Comparison of ENCODE assay signal across 8 mouse cellular contexts in genomic region chr10:128933976-128934721, GRCm38 (mm10). TPM values are rescaled to one million over a fixed set of nuclear protein-coding genes. Genes with fewer than 3 reads are reported as not detected.
DNase-seq lines count a peak whose midpoint lies in the region; ATAC-seq and TF ChIP-seq lines count a peak whose summit lies in the region.

No protein-coding gene starts in this region.

- 2% methylated on average over 21 of the region's 21 CpGs for WGBS in heart, embryonic 10.5 days
- 5% methylated on average over 21 of the region's 21 CpGs for WGBS in heart, embryonic 15.5 days

- H3K9me3 ChIP-seq in heart, embryonic 10.5 days, result no peaks in the 10 kb centered on the region
- no peaks in the 10 kb centered on the region for H3K9me3 ChIP-seq in heart, embryonic 15.5 days (replicated peaks)

- peaks cover 21% of the 10 kb centered on the region for H3K4me1 ChIP-seq in heart, embryonic 10.5 days
- peaks cover 12% of the 10 kb centered on the region for H3K4me1 ChIP-seq in bone marrow macrophage, adult 2 months (ENCODE audit: control insufficient read depth, insufficient read depth, low read length)
- H3K4me1 ChIP-seq in heart, embryonic 15.5 days (replicated peaks), result peaks cover 46% of the 10 kb centered on the region

- peak overlapping the region; percentile 60 for H3K4me3 ChIP-seq in heart, embryonic 10.5 days
- peak overlapping the region; percentile 26 for H3K4me3 ChIP-seq in bone marrow macrophage, adult 2 months (ENCODE audit: insufficient read depth, low read length)
- peak overlapping the region; percentile 59 for H3K4me3 ChIP-seq in heart, embryonic 15.5 days

- H3K27me3 ChIP-seq in heart, embryonic 10.5 days (ENCODE audit: insufficient read depth, poor library complexity, severe bottlenecking), result peaks cover 76% of the 10 kb centered on the region
- H3K27me3 ChIP-seq in heart, embryonic 15.5 days, result peaks cover 43% of the 10 kb centered on the region

- H3K9ac ChIP-seq in heart, embryonic 15.5 days, result peak overlapping the region; percentile 49

- H3K4me2 ChIP-seq in heart, embryonic 15.5 days, result peak overlapping the region; percentile 91

- no peaks in the 10 kb centered on the region for H3K36me3 ChIP-seq in heart, embryonic 10.5 days
- H3K36me3 ChIP-seq in heart, embryonic 15.5 days, result no peaks in the 10 kb centered on the region

- no peak overlapping the region for H3K27ac ChIP-seq in heart, embryonic 10.5 days
- no peak overlapping the region for H3K27ac ChIP-seq in bone marrow macrophage, adult 2 months (ENCODE audit: insufficient read depth, low read depth, low read length)
- no peak overlapping the region for H3K27ac ChIP-seq in heart, embryonic 15.5 days

- no peak for TF ChIP-seq CTCF in bone marrow macrophage, adult 2 months (IDR thresholded peaks at IDR 0.05; ENCODE audit: low read depth, low read length)

- TF ChIP-seq POLR2A in bone marrow macrophage, adult 2 months (IDR thresholded peaks at IDR 0.05; ENCODE audit: borderline replicate concordance, low read depth, low read length), result no peak

- no peak for DNase-seq in heart, embryonic 10.5 days (ENCODE audit: low spot score)
- no peak for DNase-seq in heart, adult 8-10 months (ENCODE audit: low spot score)
- DNase-seq in left cerebral cortex, adult 11 months (ENCODE audit: low spot score), result no peak
- no peak for DNase-seq in thymus, postnatal 25 days
- no peak for DNase-seq in kidney, postnatal 4 days

- no peak for ATAC-seq in heart, embryonic 15.5 days (replicated peaks; ENCODE audit: insufficient number of reproducible peaks, insufficient read depth, low FRiP score, low read depth)
- peak; percentile 8; the same call in 1 of the 2 replicates for ATAC-seq in megakaryocyte progenitor cell, adult 5-6 weeks (replicated peaks; ENCODE audit: poor library complexity)

RNA-seq across cellular contexts. Expression of gene Itga7, which starts 0.5 kb away (rescaled TPM):
- 1.1 and 1.3 TPM in 2 replicates for polyA plus RNA-seq in heart, embryonic 10.5 days (2016; fragmentation: Nextera tagmentation; extraction: Ambion mirVana)
- total RNA-seq in heart, adult 8-10 months (2022), result 100 to 1,000 TPM; 161 to 179 (median 167) TPM
- polyA plus RNA-seq in bone marrow macrophage, adult 2 months (2012; ENCODE audit: insufficient read depth, insufficient read length, missing spikeins), result 0.17 TPM in 1 of 2 replicates, not detected in the other
- 7.0 and 8.1 TPM in 2 replicates for polyA plus RNA-seq in heart, embryonic 15.5 days (2015; fragmentation: Nextera tagmentation; extraction: Ambion mirVana)
- 0.15 TPM in 1 of 2 replicates, not detected in the other for total RNA-seq in megakaryocyte progenitor cell, adult 5-6 weeks (2015)
- not detected in 2 replicates for total RNA-seq in megakaryocyte progenitor cell, adult 5-6 weeks (2017)

RNA-seq across cellular contexts. Expression of gene Bloc1s1, which starts 10.3 kb away (rescaled TPM):
- polyA plus RNA-seq in heart, embryonic 10.5 days (2016; fragmentation: Nextera tagmentation; extraction: Ambion mirVana), result 182 and 194 TPM in 2 replicates
- 100 to 1,000 TPM; 150 to 260 (median 205) TPM for total RNA-seq in heart, adult 8-10 months (2022)
- polyA plus RNA-seq in bone marrow macrophage, adult 2 months (2012; ENCODE audit: insufficient read depth, insufficient read length, missing spikeins), result 125 TPM in 2 replicates
- 208 and 212 TPM in 2 replicates for polyA plus RNA-seq in heart, embryonic 15.5 days (2015; fragmentation: Nextera tagmentation; extraction: Ambion mirVana)
- 103 and 133 TPM in 2 replicates for total RNA-seq in megakaryocyte progenitor cell, adult 5-6 weeks (2015)
- 65.7 and 106 TPM in 2 replicates for total RNA-seq in megakaryocyte progenitor cell, adult 5-6 weeks (2017)

RNA-seq across cellular contexts. Expression of gene Rdh5, which starts 11.5 kb away (rescaled TPM):
- polyA plus RNA-seq in heart, embryonic 10.5 days (2016; fragmentation: Nextera tagmentation; extraction: Ambion mirVana), result 8.8 and 9.9 TPM in 2 replicates
- 1 to 10 TPM; 3.8 to 6.2 (median 5.2) TPM for total RNA-seq in heart, adult 8-10 months (2022)
- 4.6 and 7.5 TPM in 2 replicates for polyA plus RNA-seq in bone marrow macrophage, adult 2 months (2012; ENCODE audit: insufficient read depth, insufficient read length, missing spikeins)
- 10.5 and 11.8 TPM in 2 replicates for polyA plus RNA-seq in heart, embryonic 15.5 days (2015; fragmentation: Nextera tagmentation; extraction: Ambion mirVana)
- 0.90 and 15.7 TPM in 2 replicates for total RNA-seq in megakaryocyte progenitor cell, adult 5-6 weeks (2015)
- total RNA-seq in megakaryocyte progenitor cell, adult 5-6 weeks (2017), result 0.79 and 2.9 TPM in 2 replicates

RNA-seq across cellular contexts. Expression of gene Mettl7b, which starts 26.6 kb away (rescaled TPM):
- not detected in 2 replicates for polyA plus RNA-seq in heart, embryonic 10.5 days (2016; fragmentation: Nextera tagmentation; extraction: Ambion mirVana)
- not detected for total RNA-seq in heart, adult 8-10 months (2022)
- polyA plus RNA-seq in bone marrow macrophage, adult 2 months (2012; ENCODE audit: insufficient read depth, insufficient read length, missing spikeins), result not detected in 2 replicates
- 0.11 TPM in 1 of 2 replicates, not detected in the other for polyA plus RNA-seq in heart, embryonic 15.5 days (2015; fragmentation: Nextera tagmentation; extraction: Ambion mirVana)
- total RNA-seq in megakaryocyte progenitor cell, adult 5-6 weeks (2015), result not detected in 2 replicates
- not detected in 2 replicates for total RNA-seq in megakaryocyte progenitor cell, adult 5-6 weeks (2017)

RNA-seq across cellular contexts. Expression of gene Cd63, which starts 33.4 kb away (rescaled TPM):
- polyA plus RNA-seq in heart, embryonic 10.5 days (2016; fragmentation: Nextera tagmentation; extraction: Ambion mirVana), result 313 and 322 TPM in 2 replicates
- 100 to 1,000 TPM; 121 to 171 (median 135) TPM for total RNA-seq in heart, adult 8-10 months (2022)
- 751 and 791 TPM in 2 replicates for polyA plus RNA-seq in bone marrow macrophage, adult 2 months (2012; ENCODE audit: insufficient read depth, insufficient read length, missing spikeins)
- 420 and 427 TPM in 2 replicates for polyA plus RNA-seq in heart, embryonic 15.5 days (2015; fragmentation: Nextera tagmentation; extraction: Ambion mirVana)
- 210 and 275 TPM in 2 replicates for total RNA-seq in megakaryocyte progenitor cell, adult 5-6 weeks (2015)
- total RNA-seq in megakaryocyte progenitor cell, adult 5-6 weeks (2017), result 143 and 180 TPM in 2 replicates
